Mouse (Mus musculus) forebrain, embryonic 14.5 days (tissue): ENCODE measurements around the gene Tm7sf3. TPM values are rescaled to one million over a fixed set of nuclear protein-coding genes. Genes with fewer than 3 reads are reported as not detected.
"Not testable (repeated sequence)": the region's sequence is repeated elsewhere in the genome, so short reads cannot be mapped to it uniquely, and the experiment has no call there.

Experiments used
- ATAC-seq: fragments of 200-750 bp; cut with Nextera tagmentation; 2 replicates; pipeline ENCODE4 v1.8.0; 2017; ENCODE audit warnings: mild to moderate bottlenecking, moderate library complexity
- DNase-seq: peaks from one replicate; pipeline ENCODE4 v3.0.0-alpha.2; 2015; ENCODE audit warnings: low spot score
- H3K27ac ChIP-seq: fragments of 300-500 bp; sonication (generic); 2 replicates; pipeline ENCODE4 v1.5.1; 2014; ENCODE audit warnings: low read depth, mild to moderate bottlenecking, control low read depth, low read length, moderate library complexity
- H3K27me3 ChIP-seq: fragments of 300-500 bp; sonication (generic); replicated peaks from 2 replicates; pipeline ENCODE4 v1.6.1; 2014; ENCODE audit warnings: low read length, control low read depth, mixed read lengths; ENCODE audit not compliant: control insufficient read depth, insufficient read depth
- H3K36me3 ChIP-seq: fragments of 300-500 bp; sonication (generic); 2 replicates; pipeline ENCODE4 v1.6.1; 2014; ENCODE audit warnings: low read length, control low read depth; ENCODE audit not compliant: control insufficient read depth, insufficient read depth
- H3K4me1 ChIP-seq: fragments of 300-500 bp; sonication (generic); 2 replicates; pipeline ENCODE4 v1.6.1; 2014; ENCODE audit warnings: antibody characterized with exemption, low read length, control low read depth; ENCODE audit not compliant: control insufficient read depth, insufficient read depth
- H3K4me2 ChIP-seq: fragments of 300-500 bp; sonication (generic); 2 replicates; pipeline ENCODE4 v1.6.1; 2014; ENCODE audit warnings: mild to moderate bottlenecking, control low read depth, low read length
- H3K4me3 ChIP-seq: fragments of 300-500 bp; sonication (generic); 2 replicates; pipeline ENCODE4 v1.5.1; 2014; ENCODE audit warnings: low read depth, low read length, control low read depth
- H3K9ac ChIP-seq: fragments of 300-500 bp; sonication (generic); 2 replicates; pipeline ENCODE4 v1.6.1; 2014; ENCODE audit warnings: mild to moderate bottlenecking, low read length, control low read depth, moderate library complexity
- H3K9me3 ChIP-seq: fragments of 300-500 bp; sonication (generic); replicated peaks from 2 replicates; pipeline ENCODE4 v1.6.1; 2016; ENCODE audit warnings: low read length, control low read depth, mixed read lengths; ENCODE audit not compliant: control insufficient read depth
- WGBS: fragments of 180-500 bp; shearing (Covaris S2); extraction: QIAGEN DNeasy Blood & Tissue Kit; methylation state at CpG from one replicate; pipeline ENCODE4 v1.1.7; 2014; 5-methylcytosine and 5-hydroxymethylcytosine counted together
- polyA plus RNA-seq: library from polyadenylated mRNA; unstranded; fragments of >200 nt; fragmentation: Nextera tagmentation; extraction: Ambion mirVana; gene quantifications from 2 replicates; pipeline ENCODE4 v1.2.1, GENCODE M21; 2014

Tm7sf3 gene
- polyA plus RNA-seq, 1 experiment from 2014 or later = 29.5 TPM

DNA sequence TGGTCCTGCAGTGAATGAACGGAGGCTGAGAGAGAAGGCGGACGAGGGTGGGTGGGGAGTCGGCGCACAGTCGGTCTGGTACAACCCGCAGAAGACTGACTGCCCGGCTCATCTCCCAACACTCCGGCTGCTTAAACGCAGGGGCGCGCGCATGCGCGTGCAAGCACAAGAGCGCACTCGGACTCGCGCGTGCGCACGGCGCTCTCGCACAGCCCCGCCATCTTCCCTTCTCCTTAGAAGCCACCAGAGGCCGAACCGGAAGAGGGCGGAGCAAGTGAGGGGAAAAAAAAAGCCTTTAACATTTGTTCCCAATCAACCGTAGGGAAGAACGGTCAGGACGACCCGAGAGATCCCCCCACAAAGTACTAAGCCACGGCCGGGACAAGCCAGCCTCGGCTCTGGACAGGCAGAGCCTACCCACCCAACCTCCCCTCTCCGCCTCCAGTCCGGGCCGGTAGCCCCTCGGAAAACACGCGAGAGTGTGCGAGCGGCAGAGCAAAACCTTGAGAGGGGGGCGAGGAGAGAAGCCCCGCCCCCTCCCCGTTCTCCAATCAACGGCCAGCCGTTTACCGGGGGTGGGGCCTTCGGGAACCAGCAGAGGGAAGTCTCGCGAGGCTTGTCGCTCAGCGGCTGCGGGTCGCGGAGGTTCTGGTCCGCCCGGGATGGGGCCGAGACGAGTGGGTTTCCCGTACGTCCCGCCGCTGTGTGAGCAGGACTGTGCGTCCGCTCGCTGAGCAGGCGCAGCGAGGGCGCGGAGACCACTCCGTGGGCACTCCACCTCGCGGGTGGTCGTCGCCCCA lies 65.1 kb downstream of the Tm7sf3 start, which contains the start of gene Ints13:
Ints13 (minus strand) TSS at position 526 of the 800 bp plus-strand sequence.
- H3K36me3 ChIP-seq = no peaks in the 10 kb centered on the region
- WGBS = under 1% methylated on average over 77 of the region's 77 CpGs
- peak within 1 kb of the TSS; percentile 70 for H3K4me2 ChIP-seq
- no peaks in the 10 kb centered on the region for H3K9me3 ChIP-seq
- peak within 1 kb of the TSS; percentile 85 for H3K4me3 ChIP-seq
- peak within 1 kb of the TSS; percentile 96 for H3K27ac ChIP-seq
- peak; percentile 94 for ATAC-seq
- no peaks in the 10 kb centered on the region for H3K27me3 ChIP-seq
- peaks cover 22% of the 10 kb centered on the region for H3K4me1 ChIP-seq
- H3K9ac ChIP-seq = peak within 1 kb of the TSS; percentile 93
- DNase-seq = peak; percentile 99

DNA sequence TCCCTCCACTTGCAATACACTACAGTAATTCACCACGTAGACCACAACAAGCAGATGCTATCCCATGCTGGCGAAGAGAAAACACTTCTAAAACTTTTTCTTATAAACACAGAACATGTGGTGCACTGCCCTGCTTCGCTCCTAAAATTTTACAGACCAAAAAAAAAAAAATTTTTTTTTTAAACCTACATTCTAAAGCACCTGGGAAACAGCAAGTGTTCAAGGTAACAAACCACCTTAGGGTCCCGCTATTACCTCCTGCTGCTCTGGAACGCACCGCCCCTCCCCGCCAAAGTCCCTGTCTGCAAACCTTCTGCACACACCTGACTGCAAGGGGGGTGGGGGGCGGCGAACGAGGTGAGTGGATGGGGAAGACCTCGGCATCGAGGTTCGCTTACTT lies 65.7 kb downstream of the Tm7sf3 start, which contains the start of gene Fgfr1op2:
Fgfr1op2 (plus strand) TSS at position 301 of the 400 bp plus-strand sequence.
- H3K36me3 ChIP-seq = no peaks in the 10 kb centered on the region
- peak within 1 kb of the TSS; percentile 70 for H3K4me2 ChIP-seq
- H3K27me3 ChIP-seq = no peaks in the 10 kb centered on the region
- H3K9me3 ChIP-seq = no peaks in the 10 kb centered on the region
- H3K4me3 ChIP-seq = peak within 1 kb of the TSS; percentile 85
- DNase-seq = no peak
- peak within 1 kb of the TSS; percentile 93 for H3K9ac ChIP-seq
- H3K4me1 ChIP-seq = peaks cover 22% of the 10 kb centered on the region
- no peak; the same call in 1 of the 2 replicates for ATAC-seq
- H3K27ac ChIP-seq = peak within 1 kb of the TSS; percentile 96
- WGBS = under 1% methylated on average over 13 of the region's 13 CpGs

DNA sequence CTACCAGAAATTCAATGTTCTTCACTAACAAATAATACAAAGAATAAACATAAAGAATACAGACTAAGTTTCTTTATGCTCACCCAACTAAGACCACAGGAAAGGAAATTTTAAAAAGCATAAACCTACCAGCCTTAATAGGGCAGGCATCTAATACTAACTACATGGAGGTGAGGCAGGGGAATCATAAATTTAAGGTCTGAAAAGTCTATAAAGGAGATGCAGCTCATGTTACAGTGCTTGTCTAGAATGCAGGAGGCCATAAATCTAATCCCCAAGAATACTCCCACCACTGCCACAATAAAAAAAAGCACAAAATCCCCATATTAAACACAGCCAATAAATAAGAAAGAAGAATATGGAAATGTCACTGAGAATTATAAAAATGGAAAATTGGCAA lies 70.6 kb downstream of the Tm7sf3 start:
- Histone ChIP-seq H3K4me2 (no peak overlapping the region), H3K4me3 (no peak overlapping the region), H3K4me1 (peaks cover 18% of the 10 kb centered on the region), H3K9ac (no peak overlapping the region), H3K9me3 (no peaks in the 10 kb centered on the region), H3K27me3 (no peaks in the 10 kb centered on the region), H3K27ac (no peak overlapping the region), H3K36me3 (0 out of 2 replicates have a peak, but pooled peaks cover 3% of the 10 kb centered on the region)
- DNase-seq (no peak), ATAC-seq (no peak)

DNA sequence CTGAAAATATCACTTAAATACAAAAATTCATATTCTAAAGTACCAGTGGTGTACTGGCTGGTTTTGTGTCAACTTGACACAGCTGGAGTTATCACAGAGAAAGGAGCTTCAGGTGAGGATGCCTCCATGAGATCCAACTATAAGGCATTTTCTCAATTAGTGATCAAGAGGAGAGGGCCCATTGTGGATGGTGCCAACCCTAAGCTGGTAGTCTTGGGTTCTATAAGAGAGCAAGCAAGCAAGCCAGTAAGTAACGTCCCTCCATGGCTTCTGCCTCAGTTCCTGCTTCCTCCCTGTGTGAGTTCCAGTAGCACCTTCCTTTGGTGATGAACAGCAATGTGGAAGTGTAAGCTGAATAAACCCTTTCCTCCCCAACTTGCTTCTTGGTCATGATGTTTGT lies 80.2 kb downstream of the Tm7sf3 start:
- not testable (repeated sequence) for H3K27ac ChIP-seq, DNase-seq, ATAC-seq, H3K4me3 ChIP-seq, H3K9ac ChIP-seq, H3K27me3 ChIP-seq, H3K4me1 ChIP-seq, H3K9me3 ChIP-seq, H3K4me2 ChIP-seq
- 77% methylated on average over 1 of the region's 1 CpGs for WGBS
- H3K36me3 ChIP-seq = peaks cover 60% of the 10 kb centered on the region

Other genes with a start within 250 kb of the Tm7sf3 start
- gene Itpr2, start 140.6 kb downstream of the Tm7sf3 start, polyA plus RNA-seq = 2.4 and 4.5 TPM in 2 replicates
- 56.1 TPM in 2 replicates for gene Fgfr1op2, start 65.6 kb downstream of the Tm7sf3 start, polyA plus RNA-seq
- gene Ints13, start 65.0 kb downstream of the Tm7sf3 start, polyA plus RNA-seq = 52.9 and 62.2 TPM in 2 replicates
- 117 and 122 TPM in 2 replicates for gene Med21, start 277 bp downstream of the Tm7sf3 start, polyA plus RNA-seq
- gene Stk38l, start 82.2 kb upstream of the Tm7sf3 start, polyA plus RNA-seq = 13.5 and 14.9 TPM in 2 replicates
- 0.59 and 1.0 TPM in 2 replicates for gene Arntl2, start 153.2 kb upstream of the Tm7sf3 start, polyA plus RNA-seq
- not detected in 2 replicates for gene Smco2, start 207.3 kb upstream of the Tm7sf3 start, polyA plus RNA-seq
- gene Ppfibp1, start 245.7 kb upstream of the Tm7sf3 start, polyA plus RNA-seq = 10.9 and 15.9 TPM in 2 replicates